Mouse (Mus musculus): Measurements from ENCODE around the gene Lcn6.

DNA sequence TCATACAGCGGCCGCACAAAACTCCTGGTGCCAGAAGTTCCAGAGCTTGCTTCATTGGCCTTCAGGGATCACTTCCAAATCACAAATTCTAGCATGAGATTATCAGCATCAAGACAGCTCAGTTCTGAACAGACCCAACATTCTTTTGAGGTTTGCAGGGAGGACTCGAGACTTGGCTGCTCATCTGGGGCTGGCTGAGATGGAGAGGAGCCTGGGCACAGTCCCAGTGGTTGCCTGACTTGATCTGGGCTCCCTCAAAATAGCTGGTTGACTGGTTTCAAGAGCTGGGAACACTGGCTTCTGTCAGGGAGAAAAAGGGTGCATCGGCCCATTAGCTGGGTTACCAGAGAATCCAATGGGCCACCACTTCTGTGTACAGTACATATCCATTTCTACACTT is 19.9 kb upstream of the Lcn6 start:
- TF ChIP-seq CTCF (IDR thresholded peaks at IDR 0.05; ENCODE audit: low read depth) = no peak
- TF ChIP-seq EP300 (IDR thresholded peaks at IDR 0.05; ENCODE audit: low read depth) = no peak
